16 mouse cellular contexts compared by ENCODE assay signal in genomic region chr6:17733951-17734411, GRCm38 (mm10). TPM values are rescaled to one million over a fixed set of nuclear protein-coding genes. Genes with fewer than 3 reads are reported as not detected.
DNase-seq lines count a peak whose midpoint lies in the region; ATAC-seq and TF ChIP-seq lines count a peak whose summit lies in the region.
"Had no signal": no experiment of that assay in that cellular context is flagged by ENCODE, and none has a peak within 500 bp of the region (broad histone marks: within the 10 kb centered on the region; RNA-seq: fewer than 3 reads in every experiment).

No protein-coding gene starts in this region.

- H3K27ac ChIP-seq in forebrain, postnatal 0 days (ENCODE audit: low read depth, low read length), result no peak overlapping the region
- H3K27ac ChIP-seq: forebrain, embryonic 12.5 days; hindbrain, postnatal 0 days; limb, embryonic 13.5 days; midbrain, embryonic 12.5 days had no signal

- no peak overlapping the region for H3K4me2 ChIP-seq in forebrain, postnatal 0 days (ENCODE audit: low read depth)
- H3K4me2 ChIP-seq: forebrain, embryonic 12.5 days; limb, embryonic 13.5 days; midbrain, embryonic 12.5 days had no signal

- H3K36me3 ChIP-seq in forebrain, postnatal 0 days (ENCODE audit: insufficient read depth), result no peaks in the 10 kb centered on the region
- H3K36me3 ChIP-seq: forebrain, embryonic 12.5 days; limb, embryonic 13.5 days; midbrain, embryonic 12.5 days had no signal

- H3K4me1 ChIP-seq in forebrain, postnatal 0 days (ENCODE audit: insufficient read depth), result no peaks in the 10 kb centered on the region
- H3K4me1 ChIP-seq: forebrain, embryonic 12.5 days; midbrain, embryonic 12.5 days had no signal

- TF ChIP-seq CTCF in forebrain, postnatal 0 days (IDR thresholded peaks at IDR 0.05; ENCODE audit: low read depth), result no peak

- ATAC-seq in megakaryocyte progenitor cell, adult 5-6 weeks (replicated peaks; ENCODE audit: poor library complexity), result peak; percentile 64
- ATAC-seq in forebrain, postnatal 0 days, result no peak
- ATAC-seq: CD4-positive, CD25-positive, alpha-beta regulatory T cell, adult 4 months; hindbrain, postnatal 0 days had no signal

- no peaks in the 10 kb centered on the region for H3K9me3 ChIP-seq in forebrain, postnatal 0 days (ENCODE audit: low read length)
- H3K9me3 ChIP-seq: forebrain, embryonic 12.5 days; limb, embryonic 13.5 days; midbrain, embryonic 12.5 days had no signal

- H3K9ac ChIP-seq in forebrain, postnatal 0 days, result no peak overlapping the region
- H3K9ac ChIP-seq: forebrain, embryonic 12.5 days; limb, embryonic 13.5 days; midbrain, embryonic 12.5 days had no signal

- DNase-seq in lung, postnatal 25 days (ENCODE audit: low spot score), result peak; percentile 10
- no peak for DNase-seq in lung, postnatal 10 days
- DNase-seq in ZHBTc4 (ENCODE audit: low read depth, low spot score), result peak; percentile 9
- DNase-seq in liver, result peak; percentile 87
- DNase-seq in cerebellum, adult 9-10 months, result no peak
- DNase-seq in forebrain, postnatal 0 days, result no peak
- DNase-seq in left cerebral cortex, adult 18-20 months (ENCODE audit: low spot score in 2 of 2), result no peak
- DNase-seq: cerebellum, adult 18-20 months; gastrocnemius, postnatal 10 days; right cerebral cortex, postnatal 4 days had no signal

- no peak overlapping the region for H3K4me3 ChIP-seq in forebrain, postnatal 0 days (ENCODE audit: low read depth, low read length)
- H3K4me3 ChIP-seq: forebrain, embryonic 12.5 days; limb, embryonic 13.5 days; midbrain, embryonic 12.5 days had no signal

- 88% methylated on average over 8 of the region's 8 CpGs for WGBS in forebrain, postnatal 0 days

- no peaks in the 10 kb centered on the region for H3K27me3 ChIP-seq in forebrain, postnatal 0 days (ENCODE audit: insufficient read depth, low read length)
- H3K27me3 ChIP-seq: forebrain, embryonic 12.5 days; limb, embryonic 13.5 days; midbrain, embryonic 12.5 days had no signal

RNA-seq across cellular contexts. Expression of gene St7, which starts 41.2 kb away (rescaled TPM):
- total RNA-seq in megakaryocyte progenitor cell, adult 5-6 weeks (2015), result 32.6 and 46.3 TPM in 2 replicates
- total RNA-seq in megakaryocyte progenitor cell, adult 5-6 weeks (2017), result 37.4 and 40.3 TPM in 2 replicates
- total RNA-seq in forebrain, postnatal 0 days (2014; rRNA removed), result 57.7 and 67.3 TPM in 2 replicates
- 40.0 and 41.9 TPM in 2 replicates for polyA plus RNA-seq in forebrain, postnatal 0 days (2015; fragmentation: Nextera tagmentation; extraction: Ambion mirVana)
- 10 to 100 TPM; 32.3 to 38.6 TPM for total RNA-seq in left cerebral cortex, adult 18-20 months (2021)

Comparison
In these comparisons a context has a peak if more than half of its experiments do, and no peak if none do; other contexts are left out.
1. DNase-seq: peak in lung, postnatal 25 days (single experiment), ZHBTc4 (single experiment) and liver (single experiment); none in lung, postnatal 10 days (single experiment), cerebellum, adult 9-10 months (single experiment), forebrain, postnatal 0 days (single experiment) and left cerebral cortex, adult 18-20 months (0 of 2).